Mouse (Mus musculus) urinary bladder, adult 18-20 months (tissue): Measurements from ENCODE around the gene Krtap4-1.

Source experiments
- DNase-seq, 2 experiments: peaks; one replicate each; pipeline ENCODE4 v3.0.0; 2022; ENCODE audit warnings: low spot score in 2 of 2, mixed read lengths in 2 of 2

The Krtap4-1 gene

DNA sequence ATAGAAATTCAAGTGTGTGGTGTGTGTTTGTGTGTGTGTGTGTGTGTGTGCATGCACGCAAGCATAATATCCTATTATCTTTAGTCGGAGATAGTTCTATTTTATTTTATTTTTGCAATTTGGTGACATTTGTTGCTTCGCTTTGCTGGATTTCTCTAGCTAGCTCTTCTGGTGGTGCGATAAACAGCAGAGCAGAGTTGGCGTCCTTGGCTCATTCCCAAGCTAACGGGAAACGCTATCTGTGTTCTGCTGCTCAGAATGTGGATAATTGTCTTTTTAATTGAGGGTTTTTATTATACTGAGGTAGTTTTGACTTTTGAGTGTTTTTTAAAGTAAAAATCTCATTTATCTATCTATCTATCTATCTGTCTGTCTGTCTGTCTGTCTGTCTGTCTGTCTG lies 42.9 kb downstream of the Krtap4-1 start:
- no peak for DNase-seq

DNA sequence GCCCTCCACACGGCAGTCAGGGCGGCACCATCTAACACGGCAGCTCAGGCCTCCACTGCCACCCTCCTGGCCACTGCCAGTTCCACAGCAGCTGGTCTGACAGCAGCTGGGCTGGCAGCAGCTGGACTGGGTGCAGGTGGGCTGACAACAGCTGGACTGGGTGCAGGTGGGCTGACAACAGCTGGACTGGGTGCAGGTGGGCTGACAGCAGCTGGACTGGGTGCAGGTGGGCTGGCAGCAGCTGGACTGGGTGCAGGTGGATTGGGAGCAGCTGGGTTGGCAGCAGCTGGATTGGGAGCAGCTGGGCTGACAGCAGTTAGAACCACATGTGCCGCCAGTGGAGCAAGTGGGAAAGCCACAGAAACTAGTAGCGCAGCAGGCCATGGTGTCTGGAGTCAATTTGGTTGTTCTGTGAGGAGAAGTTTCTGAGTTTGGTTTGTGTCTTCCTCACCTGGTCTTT lies 44.8 kb downstream of the Krtap4-1 start, which contains the start of gene Krtap1-4:
Gene Krtap1-4, minus strand, starts transcription at position 410 of the 460 bp plus-strand sequence.
- DNase-seq = no peak

GRCm38 (mm10) chr11:99581564-99581963 lies 46.5 kb downstream of the Krtap4-1 start:
- DNase-seq = no peak

DNA sequence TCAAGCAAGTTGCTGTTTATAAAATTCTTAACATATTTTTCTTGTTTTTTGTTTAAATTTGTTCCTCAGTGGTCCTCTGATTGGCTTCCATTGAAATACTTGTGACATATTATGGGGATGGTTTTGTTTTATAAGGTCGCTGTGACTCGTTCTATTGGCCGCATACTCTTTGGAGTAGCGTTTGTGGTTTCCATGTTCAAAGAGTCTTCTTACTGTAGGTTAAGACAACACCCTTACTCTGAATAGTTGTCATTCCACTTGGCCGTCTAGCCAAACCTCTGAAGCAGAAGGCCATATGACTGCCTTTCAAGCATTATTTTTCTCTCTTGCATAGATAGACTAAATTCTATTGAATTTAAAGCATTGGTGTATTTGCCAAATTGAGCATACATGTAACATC lies 47.0 kb downstream of the Krtap4-1 start:
- DNase-seq = no peak

GRCm38 (mm10) chr11:99580636-99581035 lies 47.4 kb downstream of the Krtap4-1 start, which contains the start of gene Krtap1-5:
Gene Krtap1-5 (minus strand): TSS chr11:99581016.
- no peak for DNase-seq
